Mouse (Mus musculus): Measurements from ENCODE around the gene Sgk1.
A peak's percentile ranks its signal among the peaks of the same experiment; 100 is the strongest.

Gene Sgk1

GRCm38 (mm10) chr10:21882184-21883081 lies at the start of gene Sgk1:
Gene Sgk1, plus strand, starts transcription at chr10:21882184.
- no peak for DNase-seq (ENCODE audit: low read depth)

- no peak for DNase-seq (ENCODE audit: low read depth)
Observed at GRCm38 (mm10) chr10:21832282-21832681, 49.7 kb upstream of the Sgk1 start.

- DNase-seq (ENCODE audit: low read depth): peak; percentile 95
Observed at GRCm38 (mm10) chr10:21833757-21834156, 48.2 kb upstream of the Sgk1 start.

- DNase-seq (ENCODE audit: low read depth): no peak
Observed at GRCm38 (mm10) chr10:21835077-21835476, 46.9 kb upstream of the Sgk1 start.

GRCm38 (mm10) chr10:21839248-21840155 lies 42.5 kb upstream of the Sgk1 start:
- no peak for DNase-seq (ENCODE audit: low read depth)

- DNase-seq (ENCODE audit: low read depth): no peak
Observed at GRCm38 (mm10) chr10:21843326-21843725, 38.7 kb upstream of the Sgk1 start.

- no peak for DNase-seq (ENCODE audit: low read depth)
Observed at GRCm38 (mm10) chr10:21843861-21844260, 38.1 kb upstream of the Sgk1 start.

GRCm38 (mm10) chr10:21844391-21844790 lies 37.6 kb upstream of the Sgk1 start:
- DNase-seq (ENCODE audit: low read depth): no peak

GRCm38 (mm10) chr10:21845601-21846282 lies 36.2 kb upstream of the Sgk1 start:
- DNase-seq (ENCODE audit: low read depth): no peak

- DNase-seq (ENCODE audit: low read depth): no peak
Observed at GRCm38 (mm10) chr10:21846366-21846765, 35.6 kb upstream of the Sgk1 start.

GRCm38 (mm10) chr10:21847026-21847820 lies 34.8 kb upstream of the Sgk1 start:
- peak; percentile 72 for DNase-seq (ENCODE audit: low read depth)

- DNase-seq (ENCODE audit: low read depth): no peak
Observed at GRCm38 (mm10) chr10:21847931-21848670, 33.9 kb upstream of the Sgk1 start.

- DNase-seq (ENCODE audit: low read depth): no peak
Observed at GRCm38 (mm10) chr10:21849251-21849650, 32.7 kb upstream of the Sgk1 start.

- DNase-seq (ENCODE audit: low read depth): no peak
Observed at GRCm38 (mm10) chr10:21850330-21850729, 31.7 kb upstream of the Sgk1 start.

- no peak for DNase-seq (ENCODE audit: low read depth)
Observed at GRCm38 (mm10) chr10:21853122-21853521, 28.9 kb upstream of the Sgk1 start.

- DNase-seq (ENCODE audit: low read depth): no peak
Observed at GRCm38 (mm10) chr10:21853566-21854328, 28.2 kb upstream of the Sgk1 start.

- no peak for DNase-seq (ENCODE audit: low read depth)
Observed at GRCm38 (mm10) chr10:21855338-21855737, 26.6 kb upstream of the Sgk1 start.

GRCm38 (mm10) chr10:21857676-21858075 lies 24.3 kb upstream of the Sgk1 start:
- DNase-seq (ENCODE audit: low read depth): no peak

GRCm38 (mm10) chr10:21858437-21858974 lies 23.5 kb upstream of the Sgk1 start:
- no peak for DNase-seq (ENCODE audit: low read depth)

- DNase-seq (ENCODE audit: low read depth): no peak
Observed at GRCm38 (mm10) chr10:21866504-21866903, 15.5 kb upstream of the Sgk1 start.

Data from fibroblast of lung, adult 2 months (primary cell).